Mouse (Mus musculus) G1E (cell line): ENCODE measurements around the gene Gtf2h4. TPM values are rescaled to one million over a fixed set of nuclear protein-coding genes. Genes with fewer than 3 reads are reported as not detected.

Experiments used
- ATAC-seq: 2 replicates; pipeline ENCODE4 v1.8.0; 2016; ENCODE audit warnings: mild to moderate bottlenecking; ENCODE audit not compliant: insufficient number of reproducible peaks, poor library complexity, low FRiP score, severe bottlenecking; ENCODE audit errors: extremely low read depth
- DNase-seq: peaks from one replicate; pipeline ENCODE4 v3.0.0; 2012; ENCODE audit warnings: low spot score
- H3K27me3 ChIP-seq: 2 replicates; pipeline ENCODE4 v1.6.1; 2012; ENCODE audit warnings: mild to moderate bottlenecking, low read length, inconsistent platforms; ENCODE audit not compliant: insufficient read depth
- H3K36me3 ChIP-seq: replicated peaks from 2 replicates; pipeline ENCODE3; 2012; ENCODE audit warnings: mild to moderate bottlenecking, inconsistent platforms
- H3K4me1 ChIP-seq: 2 replicates; pipeline ENCODE4 v1.6.1; 2012; ENCODE audit warnings: low read depth, low read length, inconsistent platforms, mixed read lengths; ENCODE audit not compliant: insufficient read depth
- H3K4me3 ChIP-seq: 2 replicates; pipeline ENCODE4 v1.5.1; 2012; ENCODE audit warnings: low read depth, mild to moderate bottlenecking, inconsistent platforms, low read length, moderate library complexity, mixed read lengths
- H3K9me3 ChIP-seq: replicated peaks from 2 replicates; pipeline ENCODE4 v1.6.1; 2012; ENCODE audit warnings: inconsistent platforms
- CTCF ChIP-seq: IDR thresholded peaks from 2 replicates; pipeline ENCODE4 v1.5.1; 2012; ENCODE audit warnings: low read depth, low read length, inconsistent platforms, mixed read lengths
- GATA1 ChIP-seq: IDR thresholded peaks from 2 replicates; pipeline ENCODE4 v1.6.1; 2012; ENCODE audit warnings: borderline replicate concordance, low read length, inconsistent platforms, mixed read lengths
- GATA2 ChIP-seq: IDR thresholded peaks from 2 replicates; pipeline ENCODE4 v1.6.1; 2012; ENCODE audit warnings: low read depth, low read length, inconsistent platforms, borderline replicate concordance
- POLR2AphosphoS5 ChIP-seq: IDR thresholded peaks from 2 replicates; pipeline ENCODE4 v1.6.1; 2012; ENCODE audit warnings: low read depth, low read length, inconsistent platforms; ENCODE audit not compliant: insufficient replicate concordance
- TAL1 ChIP-seq: conservative IDR thresholded peaks from 2 replicates; pipeline ENCODE4 v1.6.1; 2012; ENCODE audit warnings: low read depth, low read length, inconsistent platforms, mixed read lengths
- polyA plus RNA-seq: library from polyadenylated mRNA; stranded (reverse); fragments of >175 nt; gene quantifications from 2 replicates; pipeline ENCODE4 v1.2.3, GENCODE M21; 2012
- total RNA-seq, 2 experiments: library from RNA; stranded (forward) in 1 of 2; stranded (reverse) in 1 of 2; fragments of 200-1000 nt in 1 of 2; fragments of >200 nt in 1 of 2; fragmentation: Nextera tagmentation in 1 of 2; gene quantifications; 2 replicates each; pipeline ENCODE4 v1.2.3; 2014 to 2017

The Gtf2h4 gene
- total and polyA plus RNA-seq, 3 experiments = 22.7 to 33.4 (median 27.1) TPM

GRCm38 (mm10) chr17:35698501-35698883 lies 25.0 kb upstream of the Gtf2h4 start:
- ATAC-seq (no peak), DNase-seq (no peak)
- H3K9me3 ChIP-seq = no peaks in the 10 kb centered on the region
- H3K4me1 ChIP-seq = peaks cover 11% of the 10 kb centered on the region
- H3K36me3 ChIP-seq = no peaks in the 10 kb centered on the region
- no peak for TF ChIP-seq CTCF
- no peak for TF ChIP-seq TAL1
- no peak for TF ChIP-seq POLR2AphosphoS5
- TF ChIP-seq GATA1 = no peak
- TF ChIP-seq GATA2 = no peak
- H3K27me3 ChIP-seq = peaks cover 57% of the 10 kb centered on the region
- H3K4me3 ChIP-seq = no peak overlapping the region

GRCm38 (mm10) chr17:35697759-35698500 lies 24.4 kb upstream of the Gtf2h4 start:
- no peak overlapping the region for H3K4me3 ChIP-seq
- peaks cover 11% of the 10 kb centered on the region for H3K4me1 ChIP-seq
- H3K9me3 ChIP-seq = no peaks in the 10 kb centered on the region
- ATAC-seq (no peak), DNase-seq (no peak)
- TF ChIP-seq GATA2 = no peak
- no peak for TF ChIP-seq POLR2AphosphoS5
- TF ChIP-seq CTCF = no peak
- no peak for TF ChIP-seq TAL1
- no peak for TF ChIP-seq GATA1
- peaks cover 57% of the 10 kb centered on the region for H3K27me3 ChIP-seq
- no peaks in the 10 kb centered on the region for H3K36me3 ChIP-seq

- peaks cover 11% of the 10 kb centered on the region for H3K4me1 ChIP-seq
- no peak overlapping the region for H3K4me3 ChIP-seq
- H3K36me3 ChIP-seq = no peaks in the 10 kb centered on the region
- ATAC-seq (no peak), DNase-seq (no peak)
- peaks cover 56% of the 10 kb centered on the region for H3K27me3 ChIP-seq
- TF ChIP-seq GATA1 (no peak), TAL1 (no peak), POLR2AphosphoS5 (no peak), GATA2 (no peak), CTCF (no peak)
- no peaks in the 10 kb centered on the region for H3K9me3 ChIP-seq
Measured at GRCm38 (mm10) chr17:35697429-35697758, 23.9 kb upstream of the Gtf2h4 start.

GRCm38 (mm10) chr17:35696691-35697090 lies 23.2 kb upstream of the Gtf2h4 start:
- Histone ChIP-seq H3K9me3 (no peaks in the 10 kb centered on the region), H3K4me1 (peaks cover 11% of the 10 kb centered on the region), H3K36me3 (no peaks in the 10 kb centered on the region), H3K4me3 (no peak overlapping the region), H3K27me3 (peaks cover 53% of the 10 kb centered on the region)
- TF ChIP-seq GATA2 = no peak
- no peak for TF ChIP-seq TAL1
- no peak for TF ChIP-seq CTCF
- TF ChIP-seq GATA1 = no peak
- no peak for TF ChIP-seq POLR2AphosphoS5
- DNase-seq (no peak), ATAC-seq (no peak)

- Histone ChIP-seq H3K4me3 (no peak overlapping the region), H3K27me3 (peaks cover 42% of the 10 kb centered on the region), H3K4me1 (peaks cover 5% of the 10 kb centered on the region), H3K9me3 (no peaks in the 10 kb centered on the region), H3K36me3 (no peaks in the 10 kb centered on the region)
- ATAC-seq (no peak), DNase-seq (no peak)
- no peak for TF ChIP-seq GATA1
- no peak for TF ChIP-seq TAL1
- 0 out of 2 replicates have a peak, but pooled peaks have one; percentile 20 for TF ChIP-seq CTCF
- TF ChIP-seq POLR2AphosphoS5 = no peak
- TF ChIP-seq GATA2 = no peak
Measured at GRCm38 (mm10) chr17:35695289-35695688, 21.8 kb upstream of the Gtf2h4 start.

GRCm38 (mm10) chr17:35693906-35694305 lies 20.4 kb upstream of the Gtf2h4 start:
- Histone ChIP-seq H3K9me3 (no peaks in the 10 kb centered on the region), H3K4me1 (no peaks in the 10 kb centered on the region; the same call in 1 of the 2 replicates), H3K4me3 (no peak overlapping the region), H3K36me3 (no peaks in the 10 kb centered on the region), H3K27me3 (peaks cover 34% of the 10 kb centered on the region)
- TF ChIP-seq TAL1 = no peak
- no peak for TF ChIP-seq CTCF
- TF ChIP-seq GATA1 = no peak
- TF ChIP-seq POLR2AphosphoS5 = no peak
- TF ChIP-seq GATA2 = no peak
- no peak for DNase-seq
- no peak for ATAC-seq
